Mouse (Mus musculus): ENCODE results near the gene Bloc1s3.

- no peak for TF ChIP-seq CTCF (IDR thresholded peaks at IDR 0.05; ENCODE audit: low read depth)
- no peak for TF ChIP-seq EP300 (IDR thresholded peaks at IDR 0.05; ENCODE audit: low read depth)
Observed at GRCm38 (mm10) chr7:19473875-19474443, 34.2 kb downstream of the Bloc1s3 start.
